Mouse (Mus musculus) lung, postnatal 0 days (tissue): ENCODE data around the gene Fmnl3.

Source experiments
- CTCF ChIP-seq: IDR thresholded peaks from 2 replicates; pipeline ENCODE4 v1.5.1; 2016; ENCODE audit warnings: antibody characterized with exemption, mild to moderate bottlenecking
- EP300 ChIP-seq: IDR thresholded peaks from 2 replicates; pipeline ENCODE4 v1.6.1; 2016; ENCODE audit warnings: antibody characterized with exemption, mild to moderate bottlenecking, control low read depth

- TF ChIP-seq CTCF, result no peak
- TF ChIP-seq EP300, result no peak
Measured at GRCm38 (mm10) chr15:99290586-99290985, 79.7 kb downstream of the Fmnl3 start.
